Mouse (Mus musculus) CH12F3 (cell line): ENCODE measurements around the gene Gm47996.

Experiments
- in situ Hi-C: fragments of 300-500 bp; cut with MboI; formaldehyde crosslinking; loops from 2 replicates; pipeline ENCODE4 v1.14.3; 2020; ENCODE audit warnings: low sequenced_read_pairs

Gm47996 gene

DNA sequence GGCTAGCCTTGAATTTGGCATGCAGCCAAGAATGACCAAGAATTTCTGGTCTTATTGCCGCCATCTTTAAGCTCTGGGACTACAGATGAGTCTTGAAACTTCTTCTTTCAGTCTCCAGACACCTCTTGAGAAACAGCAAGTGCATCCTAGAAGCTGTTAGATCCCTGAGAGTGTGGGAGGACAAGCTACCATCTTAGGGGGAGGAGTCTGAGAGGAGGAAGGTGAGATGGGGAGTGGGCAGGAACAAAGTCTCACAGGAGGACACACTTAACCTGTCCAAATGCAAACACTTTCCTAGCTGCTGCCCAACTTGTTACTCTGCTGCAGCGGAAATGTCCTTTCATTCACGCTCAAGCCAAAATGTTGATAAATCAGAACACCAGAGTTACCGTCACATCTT lies 34.8 kb downstream of the Gm47996 start:
- in situ Hi-C loops = no loop called here

- in situ Hi-C loops = no loop called here
These were observed 35.2 kb downstream of the Gm47996 start for GRCm38 (mm10) chr1:151245165-151245564.

GRCm38 (mm10) chr1:151245846-151246245 lies 35.9 kb downstream of the Gm47996 start:
- in situ Hi-C loops = no loop called here

GRCm38 (mm10) chr1:151250109-151250508 lies 40.2 kb downstream of the Gm47996 start:
- in situ Hi-C loops = no loop called here

- in situ Hi-C loops = no loop called here
These were observed 40.7 kb downstream of the Gm47996 start for GRCm38 (mm10) chr1:151250529-151251193.

DNA sequence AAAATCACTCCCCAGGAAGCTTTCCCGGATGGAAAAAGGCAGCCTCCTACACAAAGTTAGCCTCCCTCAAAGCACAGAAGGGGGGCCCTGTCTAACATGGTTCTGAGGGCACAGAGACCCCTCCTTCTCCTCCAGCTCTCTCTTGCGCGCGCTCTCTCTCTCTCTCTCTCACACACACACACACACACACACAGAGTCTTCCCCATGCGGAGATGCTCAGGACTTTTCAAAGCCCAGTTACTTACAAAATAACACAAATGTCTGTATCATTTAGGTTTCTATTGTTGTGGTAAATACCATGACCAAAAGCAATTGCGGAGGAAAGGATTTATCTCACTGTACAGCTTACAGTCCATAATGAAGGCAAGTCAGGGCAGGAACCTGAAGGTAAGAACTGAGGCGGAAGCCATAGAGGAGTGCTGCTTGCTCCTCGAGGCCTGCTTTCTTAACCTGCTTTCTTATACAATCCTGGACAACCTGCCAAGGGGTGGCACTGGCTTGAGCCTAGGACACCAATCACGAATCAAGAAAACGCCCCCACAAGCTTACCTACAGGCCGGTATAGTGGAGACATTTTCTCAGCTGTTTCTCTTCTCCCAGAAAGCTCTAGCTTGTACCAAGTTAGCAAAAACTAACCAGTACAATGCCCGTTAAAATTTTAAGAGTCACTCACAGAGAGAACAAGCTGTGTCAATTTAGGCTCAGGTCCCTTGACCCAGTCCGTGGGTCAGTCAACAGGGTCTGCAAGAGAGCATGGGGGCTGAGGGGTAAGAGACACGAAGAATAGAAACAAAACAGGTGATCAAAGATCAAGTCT lies 41.5 kb downstream of the Gm47996 start:
- in situ Hi-C loops = no loop called here

DNA sequence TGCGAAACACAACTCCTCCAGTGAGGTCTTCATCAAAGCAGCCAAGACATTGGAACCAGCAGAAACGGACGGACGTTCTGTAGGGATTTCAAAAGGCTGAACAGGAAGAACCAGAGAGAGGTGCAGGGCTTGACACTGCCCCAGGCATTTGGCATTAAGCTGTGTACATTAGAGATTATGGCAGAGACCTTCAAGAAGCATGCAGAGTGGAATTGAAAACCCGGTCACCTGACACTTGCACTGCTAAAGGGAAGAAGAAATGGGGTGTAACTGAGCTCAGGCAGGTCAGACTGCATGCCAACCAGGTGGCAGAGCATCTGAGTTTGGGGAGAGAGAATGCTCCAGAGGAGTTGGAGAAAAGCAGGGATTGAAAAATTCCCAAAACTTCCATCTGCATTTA lies 45.5 kb downstream of the Gm47996 start:
- in situ Hi-C loops = no loop called here

- in situ Hi-C loops = no loop called here
These were observed 48.4 kb downstream of the Gm47996 start for GRCm38 (mm10) chr1:151258090-151258954.

GRCm38 (mm10) chr1:151259061-151259460 lies 49.1 kb downstream of the Gm47996 start:
- in situ Hi-C loops = no loop called here
